Mouse (Mus musculus) monocyte, adult 59 days (primary cell): Measurements from ENCODE around the gene Dtx2. TPM values are rescaled to one million over a fixed set of nuclear protein-coding genes. Genes with fewer than 3 reads are reported as not detected.

Experiments used
- total RNA-seq, 2 experiments: library from RNA; stranded (reverse); gene quantifications; one replicate each; pipeline ENCODE4 v1.2.4; 2023

The Dtx2 gene
- 10 to 100 TPM; 24.5 to 26.7 TPM for total RNA-seq

GRCm38 (mm10) chr5:135994725-135995687, at the start of gene Dtx2:
Gene Dtx2, plus strand, starts transcription at chr5:135994800.

GRCm38 (mm10) chr5:135974365-135974764, 20.2 kb upstream of the Dtx2 start, which contains the start of gene Ssc4d:
Gene Ssc4d, minus strand, starts transcription at chr5:135974531.

GRCm38 (mm10) chr5:135979904-135980303, 14.7 kb upstream of the Dtx2 start, which contains the start of gene Zp3:
Gene Zp3, plus strand, starts transcription at chr5:135980099.

GRCm38 (mm10) chr5:136038258-136039214, 43.9 kb downstream of the Dtx2 start, which contains the start of gene Upk3b:
Gene Upk3b, plus strand, starts transcription at chr5:136038496.

GRCm38 (mm10) chr5:136054301-136055077, 59.9 kb downstream of the Dtx2 start, which contains the start of gene Upk3bl:
Gene Upk3bl, plus strand, starts transcription at chr5:136054492.

Other genes with a start within 250 kb of the Dtx2 start
- under 1 TPM in 1 of 2 experiments, not detected in 1; 0.73 TPM for gene Styxl1, start 216.4 kb upstream of the Dtx2 start, total RNA-seq
- 100 to 1,000 TPM; 191 to 197 TPM for gene Mdh2, start 216.3 kb upstream of the Dtx2 start, total RNA-seq
- not detected for gene Srrm3, start 187.9 kb upstream of the Dtx2 start, total RNA-seq
- gene Hspb1, start 106.9 kb upstream of the Dtx2 start, total RNA-seq: 1 to 10 TPM; 1.8 to 1.9 TPM
- 100 to 1,000 TPM; 183 to 200 TPM for gene Ywhag, start 60.2 kb upstream of the Dtx2 start, total RNA-seq
- gene Ssc4d, start 20.3 kb upstream of the Dtx2 start, total RNA-seq: 1 to 10 TPM; 1.7 to 2.4 TPM
- not detected for gene Zp3, start 14.7 kb upstream of the Dtx2 start, total RNA-seq
- 1 to 10 TPM; 1.2 to 1.4 TPM for gene Upk3b, start 43.7 kb downstream of the Dtx2 start, total RNA-seq
- not detected for gene Upk3bl, start 59.7 kb downstream of the Dtx2 start, total RNA-seq
- 100 to 1,000 TPM; 180 to 213 TPM for gene Rasa4, start 89.1 kb downstream of the Dtx2 start, total RNA-seq
- gene Polr2j, start 121.8 kb downstream of the Dtx2 start, total RNA-seq: 10 to 100 TPM; 64.1 to 69.2 TPM
- gene Lrwd1, start 141.3 kb downstream of the Dtx2 start, total RNA-seq: 10 to 100 TPM; 39.1 to 40.0 TPM
- 10 to 100 TPM; 10.4 to 11.6 TPM for gene Alkbh4, start 141.3 kb downstream of the Dtx2 start, total RNA-seq
- gene Orai2, start 175.9 kb downstream of the Dtx2 start, total RNA-seq: 10 to 100 TPM; 43.0 to 46.5 TPM
- 10 to 100 TPM; 17.2 to 19.3 TPM for gene Prkrip1, start 204.2 kb downstream of the Dtx2 start, total RNA-seq